Mouse (Mus musculus): ENCODE data around the gene Adrm1. TPM values are rescaled to one million over a fixed set of nuclear protein-coding genes. Genes with fewer than 3 reads are reported as not detected.

Gene Adrm1
- total and polyA plus RNA-seq, 3 experiments = 287 to 312 TPM; not detected in 1

GRCm38 (mm10) chr2:180126195-180126594, 45.1 kb upstream of the Adrm1 start:
- no peak for TF ChIP-seq EP300 (IDR thresholded peaks at IDR 0.05; ENCODE audit: low read depth in 1 of 2, low read length in 2 of 2)
- TF ChIP-seq GATA1 (IDR thresholded peaks at IDR 0.05; ENCODE audit: low read depth, low read length) = no peak
- no peak for TF ChIP-seq HCFC1 (IDR thresholded peaks at IDR 0.05; ENCODE audit: low read depth, low read length)
- no peak for TF ChIP-seq POLR2AphosphoS2 (IDR thresholded peaks at IDR 0.05; ENCODE audit: low read length)
- no peak for TF ChIP-seq JUND (IDR thresholded peaks at IDR 0.05; ENCODE audit: low read depth, low read length)
- no peak for TF ChIP-seq ZKSCAN1 (IDR thresholded peaks at IDR 0.05; ENCODE audit: low read depth, low read length)
- TF ChIP-seq POLR2A (IDR thresholded peaks at IDR 0.05; ENCODE audit: control insufficient read depth in 1 of 2, insufficient read depth in 1 of 2, low read depth in 1 of 2, low read length in 2 of 2, poor library complexity in 1 of 2) = no peak
- TF ChIP-seq SIN3A (IDR thresholded peaks at IDR 0.05; ENCODE audit: low read length) = no peak
- no peak for TF ChIP-seq CHD2 (IDR thresholded peaks at IDR 0.05; ENCODE audit: low read length)
- no peak for TF ChIP-seq NELFE (IDR thresholded peaks at IDR 0.05; ENCODE audit: low read depth, low read length)
- TF ChIP-seq UBTF (IDR thresholded peaks at IDR 0.05; ENCODE audit: borderline replicate concordance, insufficient read depth, low read depth, low read length) = no peak
- TF ChIP-seq TCF12 (IDR thresholded peaks at IDR 0.05; ENCODE audit: low read depth, low read length) = no peak
- TF ChIP-seq E2F4 (IDR thresholded peaks at IDR 0.05; ENCODE audit: borderline replicate concordance, low read depth, low read length) = no peak
- no peak for TF ChIP-seq BHLHE40 (IDR thresholded peaks at IDR 0.05; ENCODE audit: borderline replicate concordance, low read depth, low read length)
- no peak for TF ChIP-seq TAL1 (IDR thresholded peaks at IDR 0.05; ENCODE audit: low read length)
- no peak for TF ChIP-seq ZC3H11A (IDR thresholded peaks at IDR 0.05; ENCODE audit: low read depth, low read length)
- Histone ChIP-seq H3K9me3 (replicated peaks; ENCODE audit: insufficient read depth, low read length) (no peaks in the 10 kb centered on the region), H3K4me3 (ENCODE audit: control insufficient read depth in 1 of 2, insufficient read depth in 1 of 2, low read depth in 2 of 2, low read length in 2 of 2) (no peak overlapping the region), H3K27ac (ENCODE audit: control insufficient read depth, low read depth, low read length) (no peak overlapping the region), H3K9ac (ENCODE audit: control insufficient read depth, low read depth, low read length, poor library complexity, severe bottlenecking) (no peak overlapping the region), H3K36me3 (ENCODE audit: control insufficient read depth in 1 of 2, insufficient read depth in 2 of 2, low read length in 2 of 2) (peaks cover 6 to 9% of the 10 kb centered on the region in 2 experiments; a peak in 3 of 4 replicates), H3K79me2 (ENCODE audit: control insufficient read depth, insufficient read depth, low read length, poor library complexity) (peaks cover 49% of the 10 kb centered on the region), H3K27me3 (ENCODE audit: control insufficient read depth in 1 of 2, insufficient read depth in 2 of 2, low read length in 2 of 2) (no peaks in the 10 kb centered on the region), H3K4me1 (ENCODE audit: control insufficient read depth in 1 of 2, insufficient read depth in 2 of 2, low read length in 2 of 2) (peaks cover 2 to 3% of the 10 kb centered on the region in 2 experiments; a peak in 2 of 4 replicates)
- no peak for DNase-seq (ENCODE audit: low read depth, low spot score)

DNA sequence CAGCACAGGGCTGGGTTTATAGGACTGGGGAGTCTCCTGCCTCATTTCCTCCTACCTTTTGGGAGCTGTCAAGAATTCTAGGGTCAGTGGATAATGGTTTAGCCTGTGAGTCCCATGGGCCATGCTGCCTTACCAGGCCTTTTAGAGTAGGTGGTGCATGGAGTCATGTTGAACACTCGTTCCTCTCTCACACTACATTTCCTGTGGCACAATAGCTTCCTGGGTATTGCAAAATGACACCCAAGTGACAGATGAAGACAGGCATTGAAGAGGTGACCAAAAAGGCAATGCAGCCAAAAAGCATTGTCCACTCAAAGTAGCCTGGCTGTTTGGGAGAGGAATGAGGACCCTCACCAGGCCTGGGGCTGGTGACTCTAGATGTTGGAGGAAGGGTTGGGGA, 43.6 kb upstream of the Adrm1 start:
- Histone ChIP-seq H3K4me3 (ENCODE audit: control insufficient read depth in 1 of 2, insufficient read depth in 1 of 2, low read depth in 2 of 2, low read length in 2 of 2) (no peak overlapping the region), H3K36me3 (ENCODE audit: control insufficient read depth in 1 of 2, insufficient read depth in 2 of 2, low read length in 2 of 2) (peaks cover 3% of the 10 kb centered on the region in 2 experiments; a peak in 3 of 4 replicates), H3K27ac (ENCODE audit: control insufficient read depth, low read depth, low read length) (no peak overlapping the region), H3K27me3 (ENCODE audit: control insufficient read depth in 1 of 2, insufficient read depth in 2 of 2, low read length in 2 of 2) (no peaks in the 10 kb centered on the region), H3K9ac (ENCODE audit: control insufficient read depth, low read depth, low read length, poor library complexity, severe bottlenecking) (no peak overlapping the region), H3K9me3 (replicated peaks; ENCODE audit: insufficient read depth, low read length) (no peaks in the 10 kb centered on the region), H3K4me1 (ENCODE audit: control insufficient read depth in 1 of 2, insufficient read depth in 2 of 2, low read length in 2 of 2) (peaks cover 0 to 3% of the 10 kb centered on the region in 2 experiments; a peak in 3 of 4 replicates), H3K79me2 (ENCODE audit: control insufficient read depth, insufficient read depth, low read length, poor library complexity) (peaks cover 44% of the 10 kb centered on the region)
- TF ChIP-seq TAL1 (IDR thresholded peaks at IDR 0.05; ENCODE audit: low read length) (no peak), POLR2AphosphoS5 (IDR thresholded peaks at IDR 0.05; ENCODE audit: borderline replicate concordance, low read depth, low read length) (no peak), UBTF (IDR thresholded peaks at IDR 0.05; ENCODE audit: borderline replicate concordance, insufficient read depth, low read depth, low read length) (no peak), RCOR1 (IDR thresholded peaks at IDR 0.05; ENCODE audit: low read depth, low read length) (no peak), NELFE (IDR thresholded peaks at IDR 0.05; ENCODE audit: low read depth, low read length) (no peak), CHD2 (IDR thresholded peaks at IDR 0.05; ENCODE audit: low read length) (no peak), ZMIZ1 (IDR thresholded peaks at IDR 0.05; ENCODE audit: low read depth, low read length) (no peak), ETS1 (IDR thresholded peaks at IDR 0.05; ENCODE audit: low read depth, low read length) (no peak), E2F4 (IDR thresholded peaks at IDR 0.05; ENCODE audit: borderline replicate concordance, low read depth, low read length) (no peak), ELF1 (IDR thresholded peaks at IDR 0.05; ENCODE audit: low read depth, low read length) (no peak), MAZ (IDR thresholded peaks at IDR 0.05; ENCODE audit: low read depth, low read length) (no peak), MYC (IDR thresholded peaks at IDR 0.05; ENCODE audit: low read depth, low read length) (no peak), POLR2A (IDR thresholded peaks at IDR 0.05; ENCODE audit: control insufficient read depth in 1 of 2, insufficient read depth in 1 of 2, low read depth in 1 of 2, low read length in 2 of 2, poor library complexity in 1 of 2) (no peak), MAX (IDR thresholded peaks at IDR 0.05; ENCODE audit: low read length) (no peak)
- DNase-seq (ENCODE audit: low read depth, low spot score) = no peak

Data from MEL (cell line).